Mouse (Mus musculus): ENCODE results near the gene Pcare.

GRCm38 (mm10) chr17:71769564-71769963 is 16.9 kb upstream of the Pcare start:
- TF ChIP-seq E2F4 (IDR thresholded peaks at IDR 0.05; ENCODE audit: borderline replicate concordance, low read depth, low read length) = no peak
- TF ChIP-seq EP300 (IDR thresholded peaks at IDR 0.05; ENCODE audit: low read depth in 1 of 2, low read length in 2 of 2) = no peak
- no peak for TF ChIP-seq SMC3 (IDR thresholded peaks at IDR 0.05; ENCODE audit: low read depth, low read length)
- no peak for TF ChIP-seq CTCF (IDR thresholded peaks at IDR 0.05 in 2 of 3, conservative IDR thresholded peaks at IDR 0.05 in 1 of 3; ENCODE audit: control insufficient read depth in 1 of 3, insufficient read depth in 1 of 3, low read depth in 2 of 3, low read length in 3 of 3, poor library complexity in 1 of 3, severe bottlenecking in 1 of 3)
- no peak for TF ChIP-seq RCOR1 (IDR thresholded peaks at IDR 0.05; ENCODE audit: low read depth, low read length)
- TF ChIP-seq TAL1 (IDR thresholded peaks at IDR 0.05; ENCODE audit: low read length) = no peak
- TF ChIP-seq MAFK (IDR thresholded peaks at IDR 0.05; ENCODE audit: borderline replicate concordance, low read depth, low read length) = no peak
- TF ChIP-seq NRF1 (IDR thresholded peaks at IDR 0.05; ENCODE audit: insufficient read depth, low read depth, low read length, poor library complexity, severe bottlenecking) = no peak
- no peak for TF ChIP-seq MXI1 (IDR thresholded peaks at IDR 0.05; ENCODE audit: low read depth, low read length)
- no peak for TF ChIP-seq MEF2A (IDR thresholded peaks at IDR 0.05; ENCODE audit: extremely low read depth, insufficient replicate concordance, low read depth, low read length, poor library complexity, severe bottlenecking)
- TF ChIP-seq GATA1 (IDR thresholded peaks at IDR 0.05; ENCODE audit: low read depth, low read length) = no peak
- TF ChIP-seq POLR2A (IDR thresholded peaks at IDR 0.05; ENCODE audit: control insufficient read depth in 1 of 2, insufficient read depth in 1 of 2, low read depth in 1 of 2, low read length in 2 of 2, poor library complexity in 1 of 2) = no peak
- TF ChIP-seq USF2 (IDR thresholded peaks at IDR 0.05; ENCODE audit: borderline replicate concordance in 1 of 2, insufficient read depth in 1 of 2, low read depth in 1 of 2, low read length in 2 of 2) = no peak
